Mouse (Mus musculus) spleen, embryonic (tissue): ENCODE results near the gene Zmym4.

Source experiments
- CTCF ChIA-PET: fragments of 350-600 bp; sonication (Branson Sonifier 250); formaldehyde crosslinking; loops from one replicate; lab custom pipeline; 2022; lab: Charles Lee

Zmym4 gene

GRCm38 (mm10) chr4:126943421-126943820 lies 24.5 kb downstream of the Zmym4 start:
- CTCF ChIA-PET, result no interaction called here

- CTCF ChIA-PET, result no interaction called here
These were observed 25.1 kb downstream of the Zmym4 start for GRCm38 (mm10) chr4:126942846-126943245.

- CTCF ChIA-PET, result no interaction called here
These were observed 40.2 kb downstream of the Zmym4 start for GRCm38 (mm10) chr4:126927701-126928100.

GRCm38 (mm10) chr4:126889879-126890278 lies 78.1 kb downstream of the Zmym4 start:
- CTCF ChIA-PET, result no interaction called here

GRCm38 (mm10) chr4:126885953-126886352 lies 82.0 kb downstream of the Zmym4 start:
- CTCF ChIA-PET, result no interaction called here

- CTCF ChIA-PET, result interaction anchor here (0.6 to 0.7 kb wide), 2 partner anchors 279 to 329 kb away, joined by 5 to 11 read pairs; no protein-coding TSS in a partner anchor
These were observed 84.3 kb downstream of the Zmym4 start for GRCm38 (mm10) chr4:126883602-126884001.

GRCm38 (mm10) chr4:126879560-126880275 lies 88.2 kb downstream of the Zmym4 start:
- CTCF ChIA-PET, result no interaction called here

GRCm38 (mm10) chr4:126872717-126873116 lies 95.2 kb downstream of the Zmym4 start:
- CTCF ChIA-PET, result no interaction called here

- CTCF ChIA-PET, result no interaction called here
These were observed 99.2 kb downstream of the Zmym4 start for GRCm38 (mm10) chr4:126868699-126869098.

GRCm38 (mm10) chr4:126861514-126862266 lies 106.2 kb downstream of the Zmym4 start:
- CTCF ChIA-PET, result no interaction called here

- CTCF ChIA-PET, result no interaction called here
These were observed 107.5 kb downstream of the Zmym4 start for GRCm38 (mm10) chr4:126860268-126860986.

GRCm38 (mm10) chr4:126852971-126853370 lies 115.0 kb downstream of the Zmym4 start:
- CTCF ChIA-PET, result no interaction called here

- CTCF ChIA-PET, result interaction anchor here (0.6 kb wide), 1 partner anchor 177 kb away, joined by 4 read pairs; no protein-coding TSS in a partner anchor
These were observed 117.2 kb downstream of the Zmym4 start for GRCm38 (mm10) chr4:126850778-126851080.

- CTCF ChIA-PET, result no interaction called here
These were observed 117.7 kb downstream of the Zmym4 start for GRCm38 (mm10) chr4:126850019-126850777.

- CTCF ChIA-PET, result no interaction called here
These were observed 121.0 kb downstream of the Zmym4 start for GRCm38 (mm10) chr4:126846971-126847370.

GRCm38 (mm10) chr4:126845664-126846063 lies 122.3 kb downstream of the Zmym4 start:
- CTCF ChIA-PET, result no interaction called here

- CTCF ChIA-PET, result interaction anchor here (0.6 kb wide), 1 partner anchor 288 kb away, joined by 10 read pairs; no protein-coding TSS in a partner anchor
These were observed 125.0 kb downstream of the Zmym4 start for GRCm38 (mm10) chr4:126842911-126843310.

- CTCF ChIA-PET, result interaction anchor here (0.6 kb wide), 2 partner anchors 165 to 367 kb away, joined by 3 to 5 read pairs; no protein-coding TSS in a partner anchor
These were observed 126.9 kb downstream of the Zmym4 start for GRCm38 (mm10) chr4:126840996-126841560.

- CTCF ChIA-PET, result interaction anchor here (0.5 to 0.6 kb wide), 3 partner anchors 277 to 1822 kb away, joined by 3 to 13 read pairs (median 8); no protein-coding TSS in a partner anchor
These were observed 128.1 kb downstream of the Zmym4 start for GRCm38 (mm10) chr4:126839873-126840272.

GRCm38 (mm10) chr4:126838799-126839198 lies 129.1 kb downstream of the Zmym4 start:
- CTCF ChIA-PET, result no interaction called here

- CTCF ChIA-PET, result no interaction called here
These were observed 136.8 kb downstream of the Zmym4 start for GRCm38 (mm10) chr4:126831122-126831521.
